Mouse (Mus musculus) stomach, embryonic 16.5 days (tissue): ENCODE data around the gene Usp17lb. TPM values are rescaled to one million over a fixed set of nuclear protein-coding genes. Genes with fewer than 3 reads are reported as not detected.

Experiments
- ATAC-seq: fragments of 200-750 bp; cut with Nextera tagmentation; 2 replicates; pipeline ENCODE4 v1.8.0; 2017; ENCODE audit warnings: moderate number of reproducible peaks, moderate TSS enrichment; ENCODE audit not compliant: insufficient read depth, low FRiP score
- H3K27ac ChIP-seq: fragments of 300-500 bp; sonication (generic); 2 replicates; pipeline ENCODE4 v1.5.1; 2014; ENCODE audit warnings: low read length
- H3K27me3 ChIP-seq: fragments of 300-500 bp; sonication (generic); 2 replicates; pipeline ENCODE4 v1.6.1; 2014; ENCODE audit warnings: low read length, control low read depth, mixed read lengths; ENCODE audit not compliant: control insufficient read depth, insufficient read depth
- H3K36me3 ChIP-seq: fragments of 300-500 bp; sonication (generic); 2 replicates; pipeline ENCODE4 v1.6.1; 2014; ENCODE audit warnings: low read length; ENCODE audit not compliant: control insufficient read depth, insufficient read depth
- H3K4me1 ChIP-seq: fragments of 300-500 bp; sonication (generic); 2 replicates; pipeline ENCODE4 v1.6.1; 2014; ENCODE audit warnings: low read length, control low read depth, mixed read lengths; ENCODE audit not compliant: control insufficient read depth, insufficient read depth
- H3K4me2 ChIP-seq: fragments of 300-500 bp; sonication (generic); 2 replicates; pipeline ENCODE4 v1.6.1; 2014; ENCODE audit warnings: low read depth, low read length, mixed read lengths
- H3K4me3 ChIP-seq: fragments of 300-500 bp; sonication (generic); replicated peaks from 2 replicates; pipeline ENCODE4 v1.5.1; 2014; ENCODE audit warnings: mild to moderate bottlenecking, low read length
- H3K9ac ChIP-seq: fragments of 300-500 bp; sonication (generic); 2 replicates; pipeline ENCODE4 v1.6.1; 2014; ENCODE audit warnings: low read length
- H3K9me3 ChIP-seq: fragments of 300-500 bp; sonication (generic); replicated peaks from 2 replicates; pipeline ENCODE4 v1.6.1; 2016; ENCODE audit warnings: low read length, control low read depth; ENCODE audit not compliant: control insufficient read depth
- WGBS: fragments of 180-500 bp; shearing (Covaris S2); extraction: QIAGEN DNeasy Blood & Tissue Kit; methylation state at CpG from one replicate; pipeline ENCODE4 v1.1.7; 2014; 5-methylcytosine and 5-hydroxymethylcytosine counted together
- polyA plus RNA-seq: library from polyadenylated mRNA; unstranded; fragments of >200 nt; fragmentation: Nextera tagmentation; extraction: Ambion mirVana; gene quantifications from 2 replicates; pipeline ENCODE4 v1.2.1, GENCODE M21; 2015

Gene Usp17lb
- polyA plus RNA-seq, 1 experiment from 2014 or later = not detected

DNA sequence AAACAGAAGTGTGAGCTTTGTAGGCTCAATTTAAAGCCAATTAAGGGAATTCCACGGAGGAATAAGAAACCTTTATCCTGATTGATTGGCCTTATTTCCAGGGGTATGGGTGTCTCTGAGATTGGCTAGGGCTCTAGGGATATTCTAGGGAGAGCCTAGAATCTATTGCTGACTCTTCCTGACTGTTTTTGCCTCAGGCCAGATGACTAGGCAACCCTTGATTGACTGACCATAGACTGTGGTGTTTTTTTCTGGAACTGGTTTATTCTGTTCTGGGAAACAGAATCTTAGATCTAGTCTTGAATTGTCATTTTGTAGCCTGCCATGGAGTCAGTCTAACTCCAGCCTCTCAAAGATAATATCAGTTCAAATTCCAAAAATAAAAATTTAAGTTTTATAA, 51.6 kb downstream of the Usp17lb start:
- Histone ChIP-seq H3K4me1 (no peaks in the 10 kb centered on the region), H3K4me3 (no peak overlapping the region), H3K36me3 (no peaks in the 10 kb centered on the region), H3K27ac (no peak overlapping the region), H3K27me3 (no peaks in the 10 kb centered on the region), H3K9ac (no peak overlapping the region), H3K4me2 (no peak overlapping the region), H3K9me3 (no peaks in the 10 kb centered on the region)
- 46% methylated on average over 1 of the region's 1 CpGs for WGBS
- no peak for ATAC-seq

Other genes with a start within 250 kb of the Usp17lb start
- gene Olfr655, start 240.8 kb downstream of the Usp17lb start, polyA plus RNA-seq = not detected in 2 replicates
- not detected in 2 replicates for gene Olfr656, start 228.6 kb downstream of the Usp17lb start, polyA plus RNA-seq
- gene Olfr657, start 217.8 kb downstream of the Usp17lb start, polyA plus RNA-seq = not detected in 2 replicates
- not detected in 2 replicates for gene Olfr658, start 195.3 kb downstream of the Usp17lb start, polyA plus RNA-seq
- not detected in 2 replicates for gene Olfr659, start 175.8 kb downstream of the Usp17lb start, polyA plus RNA-seq
- not detected in 2 replicates for gene Olfr661, start 156.1 kb downstream of the Usp17lb start, polyA plus RNA-seq
- gene Usp17le, start 65.1 kb downstream of the Usp17lb start, polyA plus RNA-seq = not detected in 2 replicates
- not detected in 2 replicates for gene Usp17la, start 14.4 kb upstream of the Usp17lb start, polyA plus RNA-seq
- not detected in 2 replicates for gene Olfr665, start 35.4 kb upstream of the Usp17lb start, polyA plus RNA-seq
- gene Olfr666, start 53.3 kb upstream of the Usp17lb start, polyA plus RNA-seq = not detected in 2 replicates
- not detected in 2 replicates for gene Olfr667, start 78.9 kb upstream of the Usp17lb start, polyA plus RNA-seq
- not detected in 2 replicates for gene Olfr668, start 85.5 kb upstream of the Usp17lb start, polyA plus RNA-seq
- not detected in 2 replicates for gene Olfr669, start 91.6 kb upstream of the Usp17lb start, polyA plus RNA-seq
- not detected in 2 replicates for gene Olfr670, start 120.0 kb upstream of the Usp17lb start, polyA plus RNA-seq
- not detected in 2 replicates for gene Olfr671, start 136.5 kb upstream of the Usp17lb start, polyA plus RNA-seq
- gene Olfr672, start 159.4 kb upstream of the Usp17lb start, polyA plus RNA-seq = not detected in 2 replicates
- not detected in 2 replicates for gene Olfr675, start 185.9 kb upstream of the Usp17lb start, polyA plus RNA-seq
- not detected in 2 replicates for gene Olfr676, start 190.1 kb upstream of the Usp17lb start, polyA plus RNA-seq
- not detected in 2 replicates for gene Olfr677, start 208.8 kb upstream of the Usp17lb start, polyA plus RNA-seq
- not detected in 2 replicates for gene Olfr678, start 221.9 kb upstream of the Usp17lb start, polyA plus RNA-seq
- not detected in 2 replicates for gene Olfr679, start 238.6 kb upstream of the Usp17lb start, polyA plus RNA-seq